Mouse (Mus musculus): ENCODE results near the gene Trmt1l. TPM values are rescaled to one million over a fixed set of nuclear protein-coding genes. Genes with fewer than 3 reads are reported as not detected.
"Not testable (repeated sequence)": the region's sequence is repeated elsewhere in the genome, so short reads cannot be mapped to it uniquely, and the experiment has no call there.

Trmt1l gene
- 30.8 and 31.8 TPM in 2 replicates for polyA plus RNA-seq (2012; rRNA removed)

GRCm38 (mm10) chr1:151428263-151429221 lies at the start of gene Trmt1l, which contains the start of gene Swt1:
Trmt1l (plus strand) TSS chr1:151428542.
Swt1 (minus strand) TSS chr1:151428455.
- DNase-seq (ENCODE audit: extremely low spot score in 1 of 2, low spot score in 1 of 2): peak; percentile 99

GRCm38 (mm10) chr1:151390029-151390428 lies 38.3 kb upstream of the Trmt1l start:
- no peak for DNase-seq (ENCODE audit: extremely low spot score in 1 of 2, low spot score in 1 of 2)

- DNase-seq (ENCODE audit: extremely low spot score in 1 of 2, low spot score in 1 of 2): no peak
Measured at GRCm38 (mm10) chr1:151409827-151410226, 18.5 kb upstream of the Trmt1l start.

- no peak for DNase-seq (ENCODE audit: extremely low spot score in 1 of 2, low spot score in 1 of 2)
Measured at GRCm38 (mm10) chr1:151422178-151422577, 6.2 kb upstream of the Trmt1l start.

GRCm38 (mm10) chr1:151426947-151427600 lies 1.3 kb upstream of the Trmt1l start:
- DNase-seq (ENCODE audit: extremely low spot score in 1 of 2, low spot score in 1 of 2): no peak

GRCm38 (mm10) chr1:151427888-151428262 lies 467 bp upstream of the Trmt1l start:
- no peak for DNase-seq (ENCODE audit: extremely low spot score in 1 of 2, low spot score in 1 of 2)

- no peak for DNase-seq (ENCODE audit: extremely low spot score in 1 of 2, low spot score in 1 of 2)
Measured at GRCm38 (mm10) chr1:151429316-151429715, 974 bp downstream of the Trmt1l start.

GRCm38 (mm10) chr1:151435431-151435830 lies 7.1 kb downstream of the Trmt1l start:
- DNase-seq (ENCODE audit: extremely low spot score in 1 of 2, low spot score in 1 of 2): no peak

- no peak for DNase-seq (ENCODE audit: extremely low spot score in 1 of 2, low spot score in 1 of 2)
Measured at GRCm38 (mm10) chr1:151449866-151450265, 21.5 kb downstream of the Trmt1l start.

- no peak for DNase-seq (ENCODE audit: extremely low spot score in 1 of 2, low spot score in 1 of 2)
Measured at GRCm38 (mm10) chr1:151450851-151451250, 22.5 kb downstream of the Trmt1l start.

- no peak for DNase-seq (ENCODE audit: extremely low spot score in 1 of 2, low spot score in 1 of 2)
Measured at GRCm38 (mm10) chr1:151451946-151452345, 23.6 kb downstream of the Trmt1l start.

- no peak for DNase-seq (ENCODE audit: extremely low spot score in 1 of 2, low spot score in 1 of 2)
Measured at GRCm38 (mm10) chr1:151457087-151457486, 28.7 kb downstream of the Trmt1l start.

GRCm38 (mm10) chr1:151461265-151461664 lies 32.9 kb downstream of the Trmt1l start:
- DNase-seq (ENCODE audit: extremely low spot score in 1 of 2, low spot score in 1 of 2): no peak

GRCm38 (mm10) chr1:151464914-151465313 lies 36.6 kb downstream of the Trmt1l start:
- DNase-seq (ENCODE audit: extremely low spot score in 1 of 2, low spot score in 1 of 2): no peak

- no peak for DNase-seq (ENCODE audit: extremely low spot score in 1 of 2, low spot score in 1 of 2)
Measured at GRCm38 (mm10) chr1:151466571-151466970, 38.2 kb downstream of the Trmt1l start.

GRCm38 (mm10) chr1:151471429-151471828 lies 43.1 kb downstream of the Trmt1l start:
- no peak for DNase-seq (ENCODE audit: extremely low spot score in 1 of 2, low spot score in 1 of 2)

- DNase-seq (ENCODE audit: extremely low spot score in 1 of 2, low spot score in 1 of 2): not testable (repeated sequence)
Measured at GRCm38 (mm10) chr1:151472386-151472785, 44.0 kb downstream of the Trmt1l start.

- DNase-seq (ENCODE audit: extremely low spot score in 1 of 2, low spot score in 1 of 2): no peak
Measured at GRCm38 (mm10) chr1:151482497-151482896, 54.2 kb downstream of the Trmt1l start.

GRCm38 (mm10) chr1:151483568-151483967 lies 55.2 kb downstream of the Trmt1l start:
- peak in 1 of 2 experiments; percentile 36 for DNase-seq (ENCODE audit: extremely low spot score in 1 of 2, low spot score in 1 of 2)

GRCm38 (mm10) chr1:151484754-151485153 lies 56.4 kb downstream of the Trmt1l start:
- DNase-seq (ENCODE audit: extremely low spot score in 1 of 2, low spot score in 1 of 2): no peak

GRCm38 (mm10) chr1:151489806-151490205 lies 61.5 kb downstream of the Trmt1l start:
- DNase-seq (ENCODE audit: extremely low spot score in 1 of 2, low spot score in 1 of 2): no peak
